Mouse (Mus musculus): ENCODE results near the gene BC024978. TPM values are rescaled to one million over a fixed set of nuclear protein-coding genes. Genes with fewer than 3 reads are reported as not detected.

BC024978 gene
- polyA plus RNA-seq, 1 experiment = 13.5 TPM

GRCm38 (mm10) chr7:27163450-27163805 is 32.2 kb upstream of the BC024978 start:
- no peak for TF ChIP-seq POLR2A (IDR thresholded peaks at IDR 0.05; ENCODE audit: borderline replicate concordance, extremely low read depth, low read depth, low read length)
- TF ChIP-seq CTCF (IDR thresholded peaks at IDR 0.05; ENCODE audit: insufficient read depth, low read length) = no peak
- H3K4me3 ChIP-seq (replicated peaks; ENCODE audit: extremely low read depth, low read depth, low read length) = no peak overlapping the region
- DNase-seq = no peak
- WGBS = 51% methylated on average over 5 of the region's 5 CpGs
- H3K4me1 ChIP-seq (ENCODE audit: control insufficient read depth, insufficient read depth, low read length) = peaks cover 42% of the 10 kb centered on the region

GRCm38 (mm10) chr7:27164112-27164947 is 31.3 kb upstream of the BC024978 start:
- H3K4me1 ChIP-seq (ENCODE audit: control insufficient read depth, insufficient read depth, low read length) = peaks cover 42% of the 10 kb centered on the region
- WGBS = 79% methylated on average over 33 of the region's 33 CpGs
- TF ChIP-seq CTCF (IDR thresholded peaks at IDR 0.05; ENCODE audit: insufficient read depth, low read length) = no peak
- no peak for TF ChIP-seq POLR2A (IDR thresholded peaks at IDR 0.05; ENCODE audit: borderline replicate concordance, extremely low read depth, low read depth, low read length)
- peak overlapping the region; percentile 9 for H3K4me3 ChIP-seq (replicated peaks; ENCODE audit: extremely low read depth, low read depth, low read length)
- no peak for DNase-seq

- WGBS = 48% methylated on average over 23 of the region's 23 CpGs
- TF ChIP-seq CTCF (IDR thresholded peaks at IDR 0.05; ENCODE audit: insufficient read depth, low read length) = no peak
- TF ChIP-seq POLR2A (IDR thresholded peaks at IDR 0.05; ENCODE audit: borderline replicate concordance, extremely low read depth, low read depth, low read length) = peak; percentile 25; the same call in 1 of the 2 replicates
- Histone ChIP-seq H3K4me3 (replicated peaks; ENCODE audit: extremely low read depth, low read depth, low read length) (peak overlapping the region; percentile 75), H3K4me1 (ENCODE audit: control insufficient read depth, insufficient read depth, low read length) (peaks cover 41% of the 10 kb centered on the region)
- peak; percentile 41 for DNase-seq
Measured at GRCm38 (mm10) chr7:27165007-27165655, 30.4 kb upstream of the BC024978 start.

- Histone ChIP-seq H3K4me3 (replicated peaks; ENCODE audit: extremely low read depth, low read depth, low read length) (peak overlapping the region; percentile 75), H3K4me1 (ENCODE audit: control insufficient read depth, insufficient read depth, low read length) (peaks cover 36% of the 10 kb centered on the region)
- DNase-seq = no peak
- TF ChIP-seq CTCF (IDR thresholded peaks at IDR 0.05; ENCODE audit: insufficient read depth, low read length) = no peak
- 2% methylated on average over 8 of the region's 8 CpGs for WGBS
Measured at GRCm38 (mm10) chr7:27165696-27166095, 29.9 kb upstream of the BC024978 start.

- TF ChIP-seq CTCF (IDR thresholded peaks at IDR 0.05; ENCODE audit: insufficient read depth, low read length) (no peak), POLR2A (IDR thresholded peaks at IDR 0.05; ENCODE audit: borderline replicate concordance, extremely low read depth, low read depth, low read length) (peak; percentile 93)
- DNase-seq = peak; percentile 86
- peaks cover 36% of the 10 kb centered on the region for H3K4me1 ChIP-seq (ENCODE audit: control insufficient read depth, insufficient read depth, low read length)
- WGBS = under 1% methylated on average over 43 of the region's 43 CpGs
- peak overlapping the region; percentile 75 for H3K4me3 ChIP-seq (replicated peaks; ENCODE audit: extremely low read depth, low read depth, low read length)
Measured at GRCm38 (mm10) chr7:27166229-27166613, 29.4 kb upstream of the BC024978 start.

GRCm38 (mm10) chr7:27166614-27167474 is 28.7 kb upstream of the BC024978 start, which contains the start of gene Egln2:
Gene Egln2 (minus strand): TSS chr7:27166802.
- Histone ChIP-seq H3K4me1 (ENCODE audit: control insufficient read depth, insufficient read depth, low read length) (peaks cover 32% of the 10 kb centered on the region), H3K4me3 (replicated peaks; ENCODE audit: extremely low read depth, low read depth, low read length) (peak within 1 kb of the TSS; percentile 75)
- 1% methylated on average over 61 of the region's 61 CpGs for WGBS
- TF ChIP-seq POLR2A (IDR thresholded peaks at IDR 0.05; ENCODE audit: borderline replicate concordance, extremely low read depth, low read depth, low read length) (peak; percentile 91; the same call in 1 of the 2 replicates), CTCF (IDR thresholded peaks at IDR 0.05; ENCODE audit: insufficient read depth, low read length) (no peak)
- DNase-seq = peak; percentile 94

GRCm38 (mm10) chr7:27167475-27168094 is 28.0 kb upstream of the BC024978 start:
- Histone ChIP-seq H3K4me3 (replicated peaks; ENCODE audit: extremely low read depth, low read depth, low read length) (peak overlapping the region; percentile 57), H3K4me1 (ENCODE audit: control insufficient read depth, insufficient read depth, low read length) (peaks cover 29% of the 10 kb centered on the region)
- WGBS = 61% methylated on average over 11 of the region's 11 CpGs
- no peak for TF ChIP-seq POLR2A (IDR thresholded peaks at IDR 0.05; ENCODE audit: borderline replicate concordance, extremely low read depth, low read depth, low read length)
- no peak for TF ChIP-seq CTCF (IDR thresholded peaks at IDR 0.05; ENCODE audit: insufficient read depth, low read length)
- DNase-seq = no peak

- H3K4me3 ChIP-seq (replicated peaks; ENCODE audit: extremely low read depth, low read depth, low read length) = no peak overlapping the region
- no peak for DNase-seq
- WGBS = 92% methylated on average over 5 of the region's 5 CpGs
- peaks cover 23% of the 10 kb centered on the region for H3K4me1 ChIP-seq (ENCODE audit: control insufficient read depth, insufficient read depth, low read length)
- TF ChIP-seq CTCF (IDR thresholded peaks at IDR 0.05; ENCODE audit: insufficient read depth, low read length) (no peak), POLR2A (IDR thresholded peaks at IDR 0.05; ENCODE audit: borderline replicate concordance, extremely low read depth, low read depth, low read length) (no peak)
Measured at GRCm38 (mm10) chr7:27168371-27168770, 27.2 kb upstream of the BC024978 start.

GRCm38 (mm10) chr7:27170981-27171380 is 24.6 kb upstream of the BC024978 start:
- no peak for DNase-seq
- Histone ChIP-seq H3K4me3 (replicated peaks; ENCODE audit: extremely low read depth, low read depth, low read length) (no peak overlapping the region), H3K4me1 (ENCODE audit: control insufficient read depth, insufficient read depth, low read length) (peaks cover 4% of the 10 kb centered on the region; the same call in 1 of the 2 replicates)
- no peak for TF ChIP-seq POLR2A (IDR thresholded peaks at IDR 0.05; ENCODE audit: borderline replicate concordance, extremely low read depth, low read depth, low read length)
- TF ChIP-seq CTCF (IDR thresholded peaks at IDR 0.05; ENCODE audit: insufficient read depth, low read length) = no peak
- WGBS = 91% methylated on average over 3 of the region's 3 CpGs
